Mouse (Mus musculus): ENCODE measurements around the gene Usp22.

DNA sequence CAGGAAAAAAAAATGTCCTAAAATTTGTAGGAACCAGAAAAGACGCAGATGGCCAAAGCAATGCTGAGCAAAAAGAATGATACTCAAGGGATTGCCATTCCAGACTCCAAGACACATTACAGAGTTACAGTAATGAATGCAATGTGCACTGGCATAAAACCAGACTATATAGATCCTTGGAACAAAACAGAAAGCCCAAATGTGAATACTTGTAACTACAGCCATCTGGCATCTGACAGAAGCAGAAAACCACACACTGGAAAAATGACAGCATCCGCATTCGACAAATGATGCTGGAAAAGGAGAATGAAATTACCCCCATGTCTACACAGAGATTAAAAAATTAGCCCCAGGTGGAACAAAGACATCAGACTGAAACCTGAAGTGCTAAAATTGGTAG, 5.5 kb upstream of the Usp22 start:
- no peak for TF ChIP-seq POLR2A (IDR thresholded peaks at IDR 0.05; ENCODE audit: low read depth, low read length)
- no peak for TF ChIP-seq ZKSCAN1 (IDR thresholded peaks at IDR 0.05; ENCODE audit: borderline replicate concordance, low read depth, low read length)
- no peak for TF ChIP-seq MAX (IDR thresholded peaks at IDR 0.05; ENCODE audit: low read length)
- 0 out of 2 replicates have a peak, but pooled peaks have one; percentile 19 for TF ChIP-seq EP300 (IDR thresholded peaks at IDR 0.05; ENCODE audit: low read length)
- no peak for TF ChIP-seq CHD1 (IDR thresholded peaks at IDR 0.05; ENCODE audit: low read depth, low read length)
- no peak for TF ChIP-seq BHLHE40 (IDR thresholded peaks at IDR 0.05; ENCODE audit: low read depth, low read length)
- no peak for TF ChIP-seq CTCF (conservative IDR thresholded peaks at IDR 0.05 in 1 of 2, IDR thresholded peaks at IDR 0.05 in 1 of 2; ENCODE audit: low read depth in 2 of 2, low read length in 2 of 2)
- no peak for TF ChIP-seq ELF1 (IDR thresholded peaks at IDR 0.05; ENCODE audit: low read depth, low read length)
- no peak for TF ChIP-seq MEF2A (IDR thresholded peaks at IDR 0.05; ENCODE audit: borderline replicate concordance, low read depth, low read length)
- no peak for TF ChIP-seq KAT2A (IDR thresholded peaks at IDR 0.05; ENCODE audit: insufficient replicate concordance, low read length)
- no peak for TF ChIP-seq USF1 (IDR thresholded peaks at IDR 0.05; ENCODE audit: low read depth, low read length)
- TF ChIP-seq USF2 (conservative IDR thresholded peaks at IDR 0.05; ENCODE audit: low read depth, low read length), result no peak
- TF ChIP-seq SMC3 (IDR thresholded peaks at IDR 0.05; ENCODE audit: low read depth, low read length), result no peak
- TF ChIP-seq TCF12 (IDR thresholded peaks at IDR 0.05; ENCODE audit: low read depth, low read length), result no peak

Measured in CH12.LX (cell line).